Comparison of ENCODE assay signal across 8 mouse cellular contexts in genomic region chr9:45907078-45907428, GRCm38 (mm10). TPM values are rescaled to one million over a fixed set of nuclear protein-coding genes. Genes with fewer than 3 reads are reported as not detected.
DNase-seq lines count a peak whose midpoint lies in the region; ATAC-seq and TF ChIP-seq lines count a peak whose summit lies in the region.

No protein-coding gene starts in this region.

- DNase-seq in cerebellum, adult 2 months = no peak
- no peak for DNase-seq in cerebellum, adult 9-11 months
- peak; percentile 34 for DNase-seq in 3T3-L1 (ENCODE audit: low read depth, low spot score)
- peak; percentile 10 for DNase-seq in embryonic facial prominence, embryonic 14.5 days (ENCODE audit: low spot score)
- DNase-seq in gastrocnemius, postnatal 4 days (ENCODE audit: low spot score in 2 of 2) = no peak
- DNase-seq in gastrocnemius, adult 18-20 months (ENCODE audit: low spot score) = no peak

- no peak for TF ChIP-seq POLR2A in cerebellum, adult 2 months (IDR thresholded peaks at IDR 0.05; ENCODE audit: borderline replicate concordance, insufficient read depth, low read length)

- WGBS in cerebellum, adult 2 months = under 1% methylated on average over 19 of the region's 19 CpGs
- WGBS in embryonic facial prominence, embryonic 14.5 days = 2% methylated on average over 13 of the region's 19 CpGs
- whole genome bisulfite sequencing in midbrain, embryonic 13.5 days = 1% methylated on average over 19 of the region's 19 CpGs

- peak; percentile 28 for ATAC-seq in embryonic facial prominence, embryonic 14.5 days (ENCODE audit: low read depth)
- ATAC-seq in inflammation-experienced regulatory T-cells, adult 6 months = peak; percentile 23
- ATAC-seq in midbrain, embryonic 13.5 days = no peak; the same call in 1 of the 2 replicates

- peak overlapping the region; percentile 74 for H3K4me3 ChIP-seq in cerebellum, adult 2 months (replicated peaks; ENCODE audit: insufficient read depth, low read depth, low read length)
- H3K4me3 ChIP-seq in embryonic facial prominence, embryonic 14.5 days (ENCODE audit: low read depth, low read length) = peak overlapping the region; percentile 95
- peak overlapping the region; percentile 86 for H3K4me3 ChIP-seq in midbrain, embryonic 13.5 days (replicated peaks)

- no peaks in the 10 kb centered on the region for H3K9me3 ChIP-seq in embryonic facial prominence, embryonic 14.5 days (ENCODE audit: control insufficient read depth, low read length)
- no peaks in the 10 kb centered on the region for H3K9me3 ChIP-seq in midbrain, embryonic 13.5 days

- H3K4me1 ChIP-seq in cerebellum, adult 2 months (ENCODE audit: control insufficient read depth, insufficient read depth, low read length) = no peaks in the 10 kb centered on the region; the same call in 1 of the 2 replicates
- H3K4me1 ChIP-seq in embryonic facial prominence, embryonic 14.5 days (ENCODE audit: control insufficient read depth, insufficient read depth, low read length) = peaks cover 12% of the 10 kb centered on the region
- H3K4me1 ChIP-seq in midbrain, embryonic 13.5 days (replicated peaks) = peaks cover 33% of the 10 kb centered on the region

- no peak for TF ChIP-seq CTCF in cerebellum, adult 2 months (IDR thresholded peaks at IDR 0.05; ENCODE audit: borderline replicate concordance, insufficient read depth, low read depth, low read length)

- H3K9ac ChIP-seq in embryonic facial prominence, embryonic 14.5 days (ENCODE audit: low read depth, low read length) = peak overlapping the region; percentile 94
- peak overlapping the region; percentile 95 for H3K9ac ChIP-seq in midbrain, embryonic 13.5 days (replicated peaks)

- H3K27me3 ChIP-seq in cerebellum, adult 2 months (ENCODE audit: control insufficient read depth, insufficient read depth, low read length) = no peaks in the 10 kb centered on the region
- H3K27me3 ChIP-seq in embryonic facial prominence, embryonic 14.5 days (replicated peaks; ENCODE audit: control insufficient read depth, insufficient read depth, low read length) = no peaks in the 10 kb centered on the region
- no peaks in the 10 kb centered on the region for H3K27me3 ChIP-seq in midbrain, embryonic 13.5 days

- peaks cover 50% of the 10 kb centered on the region for H3K36me3 ChIP-seq in embryonic facial prominence, embryonic 14.5 days (ENCODE audit: control insufficient read depth, insufficient read depth, low read length)
- peaks cover 48% of the 10 kb centered on the region for H3K36me3 ChIP-seq in midbrain, embryonic 13.5 days

- H3K4me2 ChIP-seq in embryonic facial prominence, embryonic 14.5 days (ENCODE audit: low read depth, low read length) = peak overlapping the region; percentile 85
- H3K4me2 ChIP-seq in midbrain, embryonic 13.5 days (replicated peaks) = peak overlapping the region; percentile 78

- peak overlapping the region; percentile 44 for H3K27ac ChIP-seq in cerebellum, adult 2 months (ENCODE audit: insufficient read depth, low read length)
- peak overlapping the region; percentile 91 for H3K27ac ChIP-seq in embryonic facial prominence, embryonic 14.5 days (replicated peaks; ENCODE audit: low read depth, low read length)
- peak overlapping the region; percentile 97 for H3K27ac ChIP-seq in midbrain, embryonic 13.5 days

RNA-seq across cellular contexts. Expression of gene Rnf214, which starts 0.3 kb away (rescaled TPM):
- 45.8 and 47.4 TPM in 2 replicates for polyA plus RNA-seq in cerebellum, adult 2 months (2012; rRNA removed)
- 47.7 and 50.3 TPM in 2 replicates for polyA plus RNA-seq in embryonic facial prominence, embryonic 14.5 days (2014; fragmentation: Nextera tagmentation; extraction: Ambion mirVana)
- polyA plus RNA-seq in inflammation-experienced regulatory T-cells, adult 6 months (2017; shearing (Covaris generic)) = 10 to 100 TPM; 22.5 to 42.6 (median 30.6) TPM
- polyA plus RNA-seq in midbrain, embryonic 13.5 days (2015; fragmentation: Nextera tagmentation; extraction: Ambion mirVana) = 114 and 119 TPM in 2 replicates
- 10 to 100 TPM; 39.3 TPM for total RNA-seq in gastrocnemius, postnatal 4 days (2021)
- total RNA-seq in gastrocnemius, adult 18-20 months (2021) = 10 to 100 TPM; 28.2 to 29.5 TPM

RNA-seq across cellular contexts. Expression of gene Pcsk7, which starts 0.8 kb away (rescaled TPM):
- 32.6 and 33.3 TPM in 2 replicates for polyA plus RNA-seq in cerebellum, adult 2 months (2012; rRNA removed)
- 16.3 and 18.9 TPM in 2 replicates for polyA plus RNA-seq in embryonic facial prominence, embryonic 14.5 days (2014; fragmentation: Nextera tagmentation; extraction: Ambion mirVana)
- polyA plus RNA-seq in inflammation-experienced regulatory T-cells, adult 6 months (2017; shearing (Covaris generic)) = 10 to 100 TPM; 13.3 to 17.7 (median 17.4) TPM
- polyA plus RNA-seq in midbrain, embryonic 13.5 days (2015; fragmentation: Nextera tagmentation; extraction: Ambion mirVana) = 26.4 and 27.7 TPM in 2 replicates
- total RNA-seq in gastrocnemius, postnatal 4 days (2021) = 10 to 100 TPM; 19.4 to 23.1 TPM
- 1 to 10 TPM; 8.0 to 9.0 TPM for total RNA-seq in gastrocnemius, adult 18-20 months (2021)

RNA-seq across cellular contexts. Expression of gene Tagln, which starts 28.8 kb away (rescaled TPM):
- polyA plus RNA-seq in cerebellum, adult 2 months (2012; rRNA removed) = 13.2 and 13.7 TPM in 2 replicates
- polyA plus RNA-seq in embryonic facial prominence, embryonic 14.5 days (2014; fragmentation: Nextera tagmentation; extraction: Ambion mirVana) = 52.6 and 59.1 TPM in 2 replicates
- polyA plus RNA-seq in inflammation-experienced regulatory T-cells, adult 6 months (2017; shearing (Covaris generic)) = 1 to 10 TPM in 2 of 3 experiments, under 1 TPM in 1; 0.40 to 2.2 (median 1.1) TPM
- polyA plus RNA-seq in midbrain, embryonic 13.5 days (2015; fragmentation: Nextera tagmentation; extraction: Ambion mirVana) = 5.0 and 5.5 TPM in 2 replicates
- total RNA-seq in gastrocnemius, postnatal 4 days (2021) = 100 to 1,000 TPM in 1 of 2 experiments, 10 to 100 TPM in 1; 79.2 to 103 TPM
- total RNA-seq in gastrocnemius, adult 18-20 months (2021) = 10 to 100 TPM; 40.9 to 62.1 TPM

RNA-seq across cellular contexts. Expression of gene Sidt2, which starts 48.0 kb away (rescaled TPM):
- polyA plus RNA-seq in cerebellum, adult 2 months (2012; rRNA removed) = 130 and 142 TPM in 2 replicates
- polyA plus RNA-seq in embryonic facial prominence, embryonic 14.5 days (2014; fragmentation: Nextera tagmentation; extraction: Ambion mirVana) = 47.9 and 50.4 TPM in 2 replicates
- 10 to 100 TPM; 27.0 to 48.9 (median 35.8) TPM for polyA plus RNA-seq in inflammation-experienced regulatory T-cells, adult 6 months (2017; shearing (Covaris generic))
- 27.4 and 32.7 TPM in 2 replicates for polyA plus RNA-seq in midbrain, embryonic 13.5 days (2015; fragmentation: Nextera tagmentation; extraction: Ambion mirVana)
- total RNA-seq in gastrocnemius, postnatal 4 days (2021) = 10 to 100 TPM; 61.5 to 65.5 TPM
- 10 to 100 TPM; 57.8 to 66.2 TPM for total RNA-seq in gastrocnemius, adult 18-20 months (2021)

Comparison
In these comparisons a context has a peak if more than half of its experiments do, and no peak if none do; other contexts are left out.
1. DNase-seq: peak in 3T3-L1 (single experiment) and embryonic facial prominence, embryonic 14.5 days (single experiment); none in cerebellum, adult 2 months (0 of 2), cerebellum, adult 9-11 months (single experiment), gastrocnemius, postnatal 4 days (0 of 2) and gastrocnemius, adult 18-20 months (single experiment).
2. H3K27ac ChIP-seq: peak in every context shown above with its lines; median percentile 97 in midbrain, embryonic 13.5 days; 91 in embryonic facial prominence, embryonic 14.5 days; 44 in cerebellum, adult 2 months.
3. Peak in every context shown above with its lines, with median percentiles within 50 percentile points of each other: H3K4me3 ChIP-seq.